Mouse (Mus musculus) ES-E14 (cell line): ENCODE measurements around the gene Nanog. TPM values are rescaled to one million over a fixed set of nuclear protein-coding genes. Genes with fewer than 3 reads are reported as not detected.

ENCODE experiments used
- DNase-seq: peaks from one replicate; pipeline ENCODE4 v3.0.0-alpha.2; 2013; ENCODE audit warnings: low read depth, low spot score
- H3K27ac ChIP-seq: 2 replicates; pipeline ENCODE4 v1.5.1; 2012; ENCODE audit warnings: low read depth, mild to moderate bottlenecking, low read length, moderate library complexity, mixed read lengths; ENCODE audit not compliant: poor library complexity, insufficient read depth, severe bottlenecking
- H3K36me3 ChIP-seq: 2 replicates; pipeline ENCODE4 v1.6.1; 2012; ENCODE audit warnings: mild to moderate bottlenecking, low read length, moderate library complexity, mixed read lengths; ENCODE audit not compliant: control insufficient read depth, poor library complexity, insufficient read depth, severe bottlenecking
- H3K4me1 ChIP-seq, 2 experiments: fragments of 150-350 bp in 1 of 2; sonication (generic) in 1 of 2; 2 replicates each; pipeline ENCODE4 v1.6.1; 2012; ENCODE audit warnings: low read length in 2 of 2, mild to moderate bottlenecking in 1 of 2, mixed read lengths in 1 of 2; ENCODE audit not compliant: control insufficient read depth in 2 of 2, insufficient read depth in 2 of 2, poor library complexity in 1 of 2
- H3K4me3 ChIP-seq, 2 experiments: fragments of 150-350 bp in 1 of 2; sonication (generic) in 1 of 2; 2 replicates each; pipeline ENCODE4 v1.5.1; 2012; ENCODE audit warnings: low read length in 2 of 2, low read depth in 1 of 2, mild to moderate bottlenecking in 1 of 2, mixed read lengths in 1 of 2; ENCODE audit not compliant: insufficient read depth in 1 of 2, poor library complexity in 1 of 2, severe bottlenecking in 1 of 2
- H3K9ac ChIP-seq: 2 replicates; pipeline ENCODE4 v1.6.1; 2012; ENCODE audit warnings: low read depth, mild to moderate bottlenecking, low read length, mixed read lengths; ENCODE audit not compliant: poor library complexity, insufficient read depth, severe bottlenecking
- H3K9me3 ChIP-seq: fragments of 150-350 bp; sonication (generic); 2 replicates; pipeline ENCODE4 v1.6.1; 2012; ENCODE audit warnings: low read depth, mild to moderate bottlenecking, low read length; ENCODE audit not compliant: control insufficient read depth, insufficient read depth
- CHD2 ChIP-seq: IDR thresholded peaks from 2 replicates; pipeline ENCODE4 v1.6.1; 2014; ENCODE audit warnings: mild to moderate bottlenecking, low read depth, low read length, inconsistent platforms
- HCFC1 ChIP-seq: IDR thresholded peaks from 2 replicates; pipeline ENCODE4 v1.6.1; 2012; ENCODE audit warnings: low read length, inconsistent platforms, borderline replicate concordance; ENCODE audit not compliant: insufficient read depth
- MAFK ChIP-seq: IDR thresholded peaks from 2 replicates; pipeline ENCODE4 v1.6.1; 2014; ENCODE audit warnings: mild to moderate bottlenecking, low read depth, low read length, inconsistent platforms; ENCODE audit not compliant: insufficient read depth
- ZC3H11A ChIP-seq: IDR thresholded peaks from 2 replicates; pipeline ENCODE4 v1.6.1; 2012; ENCODE audit warnings: low read depth, mild to moderate bottlenecking, inconsistent platforms, low read length, borderline replicate concordance
- ZNF384 ChIP-seq: IDR thresholded peaks from 2 replicates; pipeline ENCODE4 v1.6.1; 2012; ENCODE audit warnings: low read depth, low read length, inconsistent platforms
- in situ Hi-C, 2 experiments: fragments of 600-800 bp; cut with MboI; formaldehyde crosslinking; loops; one replicate each; pipeline ENCODE4 v1.15.1; 2025; ENCODE audit warnings: low sequenced_read_pairs in 2 of 2, inconsistent platforms in 1 of 2; ENCODE audit not compliant: unreplicated experiment in 2 of 2
- total RNA-seq: library from RNA; depleted of rRNA; stranded (reverse); fragments of 300-350 nt; gene quantifications from 2 replicates; pipeline ENCODE4 v1.2.3, GENCODE M21; 2012; rRNA removed

The Nanog gene
- 89.3 and 138 TPM in 2 replicates for total RNA-seq

GRCm38 (mm10) chr6:122707036-122707800 lies at the start of gene Nanog:
Gene Nanog (plus strand): TSS chr6:122707489.
- Histone ChIP-seq H3K27ac (peak within 1 kb of the TSS; percentile 88; the same call in 1 of the 2 replicates), H3K4me1 (peaks cover 6 to 7% of the 10 kb centered on the region in 2 experiments), H3K9ac (peak within 1 kb of the TSS; percentile 84), H3K9me3 (no peaks in the 10 kb centered on the region), H3K36me3 (peaks cover 14% of the 10 kb centered on the region), H3K4me3 (peak within 1 kb of the TSS; percentile 78 to 88)
- in situ Hi-C loops, result loop anchor here in 1 of 2 experiments (5.0 kb wide), 1 partner anchor 45 kb away; no protein-coding TSS in a partner anchor
- TF ChIP-seq CHD2 (0 out of 2 replicates have a peak, but pooled peaks have one; percentile 38), ZC3H11A (no peak)
- DNase-seq, result peak; percentile 86

- H3K4me1 ChIP-seq, result peaks cover 5 to 21% of the 10 kb centered on the region in 2 experiments; a peak in 3 of 4 replicates
- no peak overlapping the region for H3K9ac ChIP-seq
- no peak for TF ChIP-seq MAFK
- TF ChIP-seq CHD2, result no peak
- no peak for TF ChIP-seq HCFC1
- TF ChIP-seq ZC3H11A, result no peak
- no peak for TF ChIP-seq ZNF384
- H3K36me3 ChIP-seq, result no peaks in the 10 kb centered on the region
- no peaks in the 10 kb centered on the region for H3K9me3 ChIP-seq
- in situ Hi-C loops, result no loop called here
- no peak for DNase-seq
- H3K27ac ChIP-seq, result no peak overlapping the region
- no peak overlapping the region for H3K4me3 ChIP-seq
Observed at GRCm38 (mm10) chr6:122657630-122658029, 49.7 kb upstream of the Nanog start.

- Histone ChIP-seq H3K9ac (no peak overlapping the region), H3K9me3 (no peaks in the 10 kb centered on the region), H3K36me3 (no peaks in the 10 kb centered on the region), H3K4me3 (no peak overlapping the region), H3K27ac (no peak overlapping the region), H3K4me1 (peaks cover 10 to 25% of the 10 kb centered on the region in 2 experiments)
- peak; percentile 46 for DNase-seq
- in situ Hi-C loops, result no loop called here
- TF ChIP-seq ZC3H11A (no peak), HCFC1 (no peak), MAFK (no peak), CHD2 (no peak), ZNF384 (no peak)
Observed at GRCm38 (mm10) chr6:122659567-122659966, 47.7 kb upstream of the Nanog start.

- no peaks in the 10 kb centered on the region for H3K36me3 ChIP-seq
- H3K4me3 ChIP-seq, result no peak overlapping the region
- TF ChIP-seq CHD2, result no peak
- TF ChIP-seq ZC3H11A, result peak; percentile 64; the same call in 1 of the 2 replicates
- peak overlapping the region; percentile 1; the same call in 1 of the 2 replicates for H3K9ac ChIP-seq
- H3K9me3 ChIP-seq, result no peaks in the 10 kb centered on the region
- DNase-seq, result peak; percentile 84
- peaks cover 10 to 28% of the 10 kb centered on the region in 2 experiments for H3K4me1 ChIP-seq
- H3K27ac ChIP-seq, result peak overlapping the region; percentile 16; the same call in 1 of the 2 replicates
- in situ Hi-C loops, result loop anchor here in 1 of 2 experiments (5.0 to 10.0 kb wide), 2 partner anchors 47 to 124 kb away; partner anchors contain the start of gene Nanog
Observed at GRCm38 (mm10) chr6:122660601-122661379, 46.5 kb upstream of the Nanog start.
